In the genomic region with DNA sequence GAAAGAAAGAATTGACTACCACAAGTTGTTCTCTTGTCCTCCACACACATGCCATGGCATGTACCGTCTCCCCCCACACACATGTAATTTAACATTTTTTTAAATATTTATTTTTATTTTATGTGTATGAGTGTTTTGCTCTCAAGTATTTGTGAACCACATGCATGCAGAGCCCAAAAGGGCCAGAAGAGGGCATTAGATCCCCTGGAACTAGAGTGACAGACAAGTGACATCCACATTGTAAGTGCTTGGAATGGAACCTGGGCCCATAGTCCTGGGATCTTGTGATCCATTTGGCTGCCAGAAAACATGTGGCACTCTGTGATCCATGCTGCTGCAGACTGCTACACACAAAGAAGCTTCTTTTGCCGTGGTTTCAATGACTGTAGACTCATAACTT, we compare ENCODE assay signal across 12 mouse cellular contexts. TPM values are rescaled to one million over a fixed set of nuclear protein-coding genes. Genes with fewer than 3 reads are reported as not detected.
A peak's percentile ranks its signal among the peaks of the same experiment; 100 is the strongest.
DNase-seq lines count a peak whose midpoint lies in the region; ATAC-seq and TF ChIP-seq lines count a peak whose summit lies in the region.
"Had no signal": no experiment of that assay in that cellular context is flagged by ENCODE, and none has a peak within 500 bp of the region (broad histone marks: within the 10 kb centered on the region; RNA-seq: fewer than 3 reads in every experiment).

No protein-coding gene starts in this region.

- H3K4me1 ChIP-seq in kidney, embryonic 14.5 days (ENCODE audit: control insufficient read depth, insufficient read depth, low read length) = no peaks in the 10 kb centered on the region
- no peaks in the 10 kb centered on the region for H3K4me1 ChIP-seq in ES-Bruce4 (ENCODE audit: control insufficient read depth, insufficient read depth, low read length)
- no peaks in the 10 kb centered on the region for H3K4me1 ChIP-seq in hindbrain, embryonic 14.5 days (replicated peaks; ENCODE audit: control insufficient read depth, insufficient read depth, low read length)
- H3K4me1 ChIP-seq: limb, embryonic 13.5 days had no signal

- H3K27me3 ChIP-seq in kidney, embryonic 14.5 days (ENCODE audit: control insufficient read depth, insufficient read depth, low read length) = no peaks in the 10 kb centered on the region
- no peaks in the 10 kb centered on the region; the same call in 1 of the 2 replicates for H3K27me3 ChIP-seq in ES-Bruce4 (ENCODE audit: control insufficient read depth, insufficient read depth, low read length, poor library complexity, severe bottlenecking)
- H3K27me3 ChIP-seq in hindbrain, embryonic 14.5 days (ENCODE audit: control insufficient read depth, insufficient read depth, low read length) = no peaks in the 10 kb centered on the region

- 56% methylated on average over 2 of the region's 2 CpGs for WGBS in kidney, embryonic 14.5 days
- 74% methylated on average over 2 of the region's 2 CpGs for WGBS in hindbrain, embryonic 14.5 days

- H3K27ac ChIP-seq in kidney, embryonic 14.5 days (ENCODE audit: low read depth, low read length) = no peak overlapping the region
- no peak overlapping the region for H3K27ac ChIP-seq in ES-Bruce4 (ENCODE audit: insufficient read depth, low read length)
- no peak overlapping the region for H3K27ac ChIP-seq in hindbrain, embryonic 14.5 days
- H3K27ac ChIP-seq: limb, embryonic 13.5 days had no signal

- intact Hi-C loops in gastrocnemius, postnatal 36 days (cut with DNase I) = no loop called here

- no peak overlapping the region for H3K4me3 ChIP-seq in kidney, embryonic 14.5 days (ENCODE audit: low read length)
- H3K4me3 ChIP-seq in ES-Bruce4 (ENCODE audit: low read depth, low read length) = no peak overlapping the region
- H3K4me3 ChIP-seq in hindbrain, embryonic 14.5 days (replicated peaks; ENCODE audit: low read length) = no peak overlapping the region
- H3K4me3 ChIP-seq: limb, embryonic 13.5 days had no signal

- no peak overlapping the region for H3K4me2 ChIP-seq in kidney, embryonic 14.5 days (replicated peaks; ENCODE audit: low read depth, low read length)
- H3K4me2 ChIP-seq in hindbrain, embryonic 14.5 days (replicated peaks) = no peak overlapping the region
- H3K4me2 ChIP-seq: limb, embryonic 13.5 days had no signal

- no peak for ATAC-seq in kidney, embryonic 14.5 days (ENCODE audit: low FRiP score, low TSS enrichment)
- ATAC-seq in frontal cortex, adult (ENCODE audit: low TSS enrichment) = no peak
- no peak for ATAC-seq in hindbrain, embryonic 14.5 days (ENCODE audit: low FRiP score)

- no peak overlapping the region for H3K9ac ChIP-seq in kidney, embryonic 14.5 days (ENCODE audit: low read depth, low read length)
- no peak overlapping the region for H3K9ac ChIP-seq in ES-Bruce4 (ENCODE audit: low read depth, poor library complexity, severe bottlenecking)
- no peak overlapping the region for H3K9ac ChIP-seq in hindbrain, embryonic 14.5 days
- H3K9ac ChIP-seq: limb, embryonic 13.5 days had no signal

- no peaks in the 10 kb centered on the region for H3K9me3 ChIP-seq in kidney, embryonic 14.5 days (ENCODE audit: control insufficient read depth, low read length)
- no peaks in the 10 kb centered on the region for H3K9me3 ChIP-seq in ES-Bruce4 (replicated peaks; ENCODE audit: control insufficient read depth, insufficient read depth, low read length, poor library complexity, severe bottlenecking)
- no peaks in the 10 kb centered on the region for H3K9me3 ChIP-seq in hindbrain, embryonic 14.5 days (ENCODE audit: control insufficient read depth, low read length)
- H3K9me3 ChIP-seq: limb, embryonic 13.5 days had no signal

- TF ChIP-seq CTCF in ES-Bruce4 (IDR thresholded peaks at IDR 0.05; ENCODE audit: low read depth, low read length) = peak; percentile 19

- DNase-seq in kidney, adult 18-20 months = peak; percentile 31
- DNase-seq in c-Kit-positive CD71-positive TER-119-positive erythroid progenitor cells, embryonic 14.5 days (ENCODE audit: low spot score) = peak; percentile 7
- peak; percentile 3 for DNase-seq in retina, embryonic 14.5 days (ENCODE audit: low spot score)
- no peak for DNase-seq in hindbrain, embryonic 14.5 days (ENCODE audit: low spot score)
- DNase-seq in gastrocnemius, postnatal 36 days = no peak

- no peak for TF ChIP-seq EP300 in ES-Bruce4 (IDR thresholded peaks at IDR 0.05; ENCODE audit: insufficient read depth, low read depth, low read length)

- TF ChIP-seq POLR2A in ES-Bruce4 (IDR thresholded peaks at IDR 0.05; ENCODE audit: insufficient read depth, low read length) = no peak

- no peaks in the 10 kb centered on the region for H3K36me3 ChIP-seq in kidney, embryonic 14.5 days (ENCODE audit: control insufficient read depth, insufficient read depth, low read length)
- no peaks in the 10 kb centered on the region for H3K36me3 ChIP-seq in ES-Bruce4 (ENCODE audit: control insufficient read depth, insufficient read depth, low read length, poor library complexity, severe bottlenecking)
- no peaks in the 10 kb centered on the region for H3K36me3 ChIP-seq in hindbrain, embryonic 14.5 days (replicated peaks; ENCODE audit: control insufficient read depth, insufficient read depth)
- H3K36me3 ChIP-seq: limb, embryonic 13.5 days had no signal

RNA-seq across cellular contexts. Expression of gene Opn1mw, which starts 2.3 kb away (rescaled TPM):
- not detected in 2 replicates for polyA plus RNA-seq in kidney, embryonic 14.5 days (2014; fragmentation: Nextera tagmentation; extraction: Ambion mirVana)
- polyA plus RNA-seq in ES-Bruce4 (2011; ENCODE audit: insufficient read depth, insufficient read length, low read depth, missing spikeins) = not detected in 2 replicates
- not detected in 2 replicates for polyA plus RNA-seq in hindbrain, embryonic 14.5 days (2014; fragmentation: Nextera tagmentation; extraction: Ambion mirVana)
- total RNA-seq in gastrocnemius, postnatal 36 days (2021) = not detected
- total RNA-seq: adrenal gland, postnatal 4 days had no signal
- polyA plus RNA-seq: heart, embryonic 14.5 days; limb, embryonic 13.5 days; spleen, adult 2 months had no signal

RNA-seq across cellular contexts. Expression of gene Mecp2, which starts 10.2 kb away (rescaled TPM):
- polyA plus RNA-seq in kidney, embryonic 14.5 days (2014; fragmentation: Nextera tagmentation; extraction: Ambion mirVana) = 8.4 and 12.7 TPM in 2 replicates
- polyA plus RNA-seq in ES-Bruce4 (2011; ENCODE audit: insufficient read depth, insufficient read length, low read depth, missing spikeins) = 21.5 and 22.7 TPM in 2 replicates
- polyA plus RNA-seq in hindbrain, embryonic 14.5 days (2014; fragmentation: Nextera tagmentation; extraction: Ambion mirVana) = 15.5 and 15.6 TPM in 2 replicates
- 10 to 100 TPM; 21.6 to 27.7 TPM for total RNA-seq in gastrocnemius, postnatal 36 days (2021)

RNA-seq across cellular contexts. Expression of gene Tex28, which starts 42.7 kb away (rescaled TPM):
- not detected in 2 replicates for polyA plus RNA-seq in kidney, embryonic 14.5 days (2014; fragmentation: Nextera tagmentation; extraction: Ambion mirVana)
- not detected in 2 replicates for polyA plus RNA-seq in ES-Bruce4 (2011; ENCODE audit: insufficient read depth, insufficient read length, low read depth, missing spikeins)
- polyA plus RNA-seq in hindbrain, embryonic 14.5 days (2014; fragmentation: Nextera tagmentation; extraction: Ambion mirVana) = not detected in 2 replicates
- total RNA-seq in gastrocnemius, postnatal 36 days (2021) = not detected
- total RNA-seq: adrenal gland, postnatal 4 days had no signal
- polyA plus RNA-seq: heart, embryonic 14.5 days; limb, embryonic 13.5 days; spleen, adult 2 months had no signal

RNA-seq across cellular contexts. Expression of gene Tktl1, which starts 52.1 kb away (rescaled TPM):
- not detected in 2 replicates for polyA plus RNA-seq in kidney, embryonic 14.5 days (2014; fragmentation: Nextera tagmentation; extraction: Ambion mirVana)
- not detected in 2 replicates for polyA plus RNA-seq in ES-Bruce4 (2011; ENCODE audit: insufficient read depth, insufficient read length, low read depth, missing spikeins)
- 0.08 TPM in 1 of 2 replicates, not detected in the other for polyA plus RNA-seq in hindbrain, embryonic 14.5 days (2014; fragmentation: Nextera tagmentation; extraction: Ambion mirVana)
- total RNA-seq in gastrocnemius, postnatal 36 days (2021) = not detected
- total RNA-seq: adrenal gland, postnatal 4 days had no signal

Comparison
In these comparisons a context has a peak if more than half of its experiments do, and no peak if none do; other contexts are left out.
1. DNase-seq: peak in kidney, adult 18-20 months (single experiment), c-Kit-positive CD71-positive TER-119-positive erythroid progenitor cells, embryonic 14.5 days (single experiment) and retina, embryonic 14.5 days (single experiment); none in hindbrain, embryonic 14.5 days (single experiment) and gastrocnemius, postnatal 36 days (0 of 2).